Mouse (Mus musculus) liver, embryonic 16.5 days (tissue): ENCODE measurements around the gene Pum2. TPM values are rescaled to one million over a fixed set of nuclear protein-coding genes. Genes with fewer than 3 reads are reported as not detected.

Experiments
- ATAC-seq: fragments of 200-750 bp; cut with Nextera tagmentation; 2 replicates; pipeline ENCODE4 v1.8.0; 2017; ENCODE audit warnings: low read depth, mild to moderate bottlenecking, moderate number of reproducible peaks, moderate library complexity
- H3K27ac ChIP-seq: fragments of 300-500 bp; sonication (generic); 2 replicates; pipeline ENCODE4 v1.5.1; 2014; ENCODE audit warnings: mild to moderate bottlenecking, low read length
- H3K27me3 ChIP-seq: fragments of 300-500 bp; sonication (generic); 2 replicates; pipeline ENCODE4 v1.6.1; 2014; ENCODE audit warnings: low read depth, low read length, mixed read lengths; ENCODE audit not compliant: control insufficient read depth, insufficient read depth
- H3K36me3 ChIP-seq: fragments of 300-500 bp; sonication (generic); 2 replicates; pipeline ENCODE4 v1.6.1; 2014; ENCODE audit warnings: mild to moderate bottlenecking; ENCODE audit not compliant: control insufficient read depth, insufficient read depth
- H3K4me1 ChIP-seq: fragments of 300-500 bp; sonication (generic); 2 replicates; pipeline ENCODE4 v1.6.1; 2014; ENCODE audit warnings: low read depth, low read length, mixed read lengths; ENCODE audit not compliant: control insufficient read depth
- H3K4me2 ChIP-seq: fragments of 300-500 bp; sonication (generic); 2 replicates; pipeline ENCODE4 v1.6.1; 2014; ENCODE audit warnings: low read depth, low read length, mixed read lengths
- H3K4me3 ChIP-seq: fragments of 300-500 bp; sonication (generic); 2 replicates; pipeline ENCODE4 v1.5.1; 2014; ENCODE audit warnings: low read depth, mild to moderate bottlenecking, low read length
- H3K9ac ChIP-seq: fragments of 300-500 bp; sonication (generic); 2 replicates; pipeline ENCODE4 v1.6.1; 2014; ENCODE audit warnings: low read depth, low read length
- H3K9me3 ChIP-seq: fragments of 300-500 bp; sonication (generic); replicated peaks from 2 replicates; pipeline ENCODE4 v1.6.1; 2016; ENCODE audit warnings: low read length; ENCODE audit not compliant: control insufficient read depth
- WGBS: fragments of 180-500 bp; shearing (Covaris S2); extraction: QIAGEN DNeasy Blood & Tissue Kit; methylation state at CpG from one replicate; pipeline ENCODE4 v1.1.7; 2014; ENCODE audit not compliant: insufficient replicate concordance; 5-methylcytosine and 5-hydroxymethylcytosine counted together
- polyA plus RNA-seq: library from polyadenylated mRNA; unstranded; fragments of >200 nt; fragmentation: Nextera tagmentation; extraction: Ambion mirVana; gene quantifications from 2 replicates; pipeline ENCODE4 v1.2.1, GENCODE M21; 2015

Pum2 gene
- polyA plus RNA-seq, 1 experiment from 2014 or later, result 14.0 TPM

GRCm38 (mm10) chr12:8708876-8709275 is 34.9 kb downstream of the Pum2 start:
- H3K4me1 ChIP-seq, result no peaks in the 10 kb centered on the region
- WGBS, result 58% methylated on average over 2 of the region's 2 CpGs
- no peak overlapping the region for H3K27ac ChIP-seq
- no peak overlapping the region for H3K4me3 ChIP-seq
- peaks cover 17% of the 10 kb centered on the region for H3K36me3 ChIP-seq
- H3K9ac ChIP-seq, result no peak overlapping the region
- peak; percentile 58; the same call in 1 of the 2 replicates for ATAC-seq
- H3K4me2 ChIP-seq, result no peak overlapping the region
- H3K27me3 ChIP-seq, result no peaks in the 10 kb centered on the region
- no peaks in the 10 kb centered on the region for H3K9me3 ChIP-seq

- peaks cover 13% of the 10 kb centered on the region for H3K36me3 ChIP-seq
- no peaks in the 10 kb centered on the region for H3K9me3 ChIP-seq
- no peak overlapping the region for H3K4me3 ChIP-seq
- no peak overlapping the region for H3K4me2 ChIP-seq
- H3K9ac ChIP-seq, result no peak overlapping the region
- H3K27me3 ChIP-seq, result no peaks in the 10 kb centered on the region
- ATAC-seq, result no peak
- 83% methylated on average over 2 of the region's 2 CpGs for WGBS
- no peaks in the 10 kb centered on the region; the same call in 1 of the 2 replicates for H3K4me1 ChIP-seq
- H3K27ac ChIP-seq, result no peak overlapping the region
Measured at GRCm38 (mm10) chr12:8712665-8713064, 38.7 kb downstream of the Pum2 start.

- Histone ChIP-seq H3K9me3 (no peaks in the 10 kb centered on the region), H3K27me3 (no peaks in the 10 kb centered on the region), H3K9ac (no peak overlapping the region), H3K4me3 (no peak overlapping the region), H3K36me3 (peaks cover 7% of the 10 kb centered on the region), H3K4me1 (no peaks in the 10 kb centered on the region; the same call in 1 of the 2 replicates), H3K4me2 (no peak overlapping the region), H3K27ac (no peak overlapping the region)
- ATAC-seq, result peak; percentile 58; the same call in 1 of the 2 replicates
- WGBS, result 36% methylated on average over 1 of the region's 1 CpGs
Measured at GRCm38 (mm10) chr12:8716093-8716492, 42.2 kb downstream of the Pum2 start.

DNA sequence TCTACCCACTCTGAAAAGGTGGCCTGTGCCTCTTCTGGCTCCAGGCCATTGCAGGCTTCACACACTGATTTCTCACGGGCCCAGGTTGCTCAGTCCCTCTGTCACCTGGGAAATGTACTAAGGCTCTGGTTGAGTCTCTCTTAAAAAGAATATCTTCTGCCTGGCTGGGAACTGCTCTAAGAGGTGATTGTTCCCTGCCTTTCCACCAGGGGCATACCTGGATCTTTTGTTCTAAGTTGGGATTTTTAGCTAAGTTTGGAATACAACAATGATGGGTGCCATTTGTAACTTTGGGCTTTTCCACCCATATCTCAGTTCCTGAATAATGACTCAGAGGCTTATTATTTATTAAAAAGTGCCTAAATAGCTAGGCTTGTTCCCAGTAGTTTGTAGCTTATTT is 53.0 kb downstream of the Pum2 start:
- H3K27ac ChIP-seq, result no peak overlapping the region
- no peak overlapping the region for H3K9ac ChIP-seq
- no peak overlapping the region for H3K4me2 ChIP-seq
- no peaks in the 10 kb centered on the region for H3K4me1 ChIP-seq
- H3K36me3 ChIP-seq, result peaks cover 37% of the 10 kb centered on the region
- no peaks in the 10 kb centered on the region for H3K27me3 ChIP-seq
- 74% methylated on average over 1 of the region's 1 CpGs for WGBS
- no peak for ATAC-seq
- H3K4me3 ChIP-seq, result no peak overlapping the region
- H3K9me3 ChIP-seq, result no peaks in the 10 kb centered on the region

- Histone ChIP-seq H3K27ac (no peak overlapping the region), H3K4me3 (no peak overlapping the region), H3K4me1 (no peaks in the 10 kb centered on the region), H3K9ac (no peak overlapping the region), H3K36me3 (peaks cover 35% of the 10 kb centered on the region), H3K4me2 (no peak overlapping the region), H3K9me3 (no peaks in the 10 kb centered on the region), H3K27me3 (no peaks in the 10 kb centered on the region)
- 89% methylated on average over 2 of the region's 2 CpGs for WGBS
- ATAC-seq, result no peak
Measured at GRCm38 (mm10) chr12:8728739-8729138, 54.8 kb downstream of the Pum2 start.

GRCm38 (mm10) chr12:8753654-8754053 is 79.7 kb downstream of the Pum2 start:
- Histone ChIP-seq H3K9ac (no peak overlapping the region), H3K9me3 (no peaks in the 10 kb centered on the region), H3K36me3 (peaks cover 23% of the 10 kb centered on the region), H3K27ac (no peak overlapping the region), H3K27me3 (no peaks in the 10 kb centered on the region), H3K4me2 (no peak overlapping the region), H3K4me1 (no peaks in the 10 kb centered on the region), H3K4me3 (no peak overlapping the region)
- ATAC-seq, result no peak
- WGBS, result 86% methylated on average over 2 of the region's 2 CpGs

DNA sequence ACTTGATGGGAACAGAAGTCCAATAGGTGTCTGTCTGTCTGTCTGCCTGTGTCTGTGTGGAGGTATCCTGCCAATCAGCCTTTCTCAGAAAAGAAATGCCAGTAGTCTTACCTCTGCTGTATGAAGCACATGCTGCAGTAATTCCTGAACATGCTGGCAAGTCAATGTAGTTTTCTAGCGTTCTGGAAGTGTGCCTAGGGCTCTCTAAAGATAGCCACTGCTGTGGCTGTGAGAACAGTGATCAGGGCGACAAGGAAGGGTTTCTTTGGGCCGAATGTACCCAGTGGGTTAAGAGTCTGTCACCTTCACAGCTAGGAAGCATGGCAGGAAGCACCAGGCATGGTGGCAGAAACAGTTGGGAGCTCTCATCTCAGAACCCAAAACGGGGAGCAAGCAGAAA is 80.2 kb downstream of the Pum2 start:
- Histone ChIP-seq H3K27ac (no peak overlapping the region), H3K9me3 (no peaks in the 10 kb centered on the region), H3K9ac (no peak overlapping the region), H3K4me1 (no peaks in the 10 kb centered on the region), H3K36me3 (peaks cover 18% of the 10 kb centered on the region), H3K4me2 (no peak overlapping the region), H3K4me3 (no peak overlapping the region), H3K27me3 (no peaks in the 10 kb centered on the region)
- ATAC-seq, result no peak
- 69% methylated on average over 4 of the region's 4 CpGs for WGBS

- WGBS, result 92% methylated on average over 3 of the region's 3 CpGs
- no peak for ATAC-seq
Measured at GRCm38 (mm10) chr12:8758029-8758428, 84.1 kb downstream of the Pum2 start.

DNA sequence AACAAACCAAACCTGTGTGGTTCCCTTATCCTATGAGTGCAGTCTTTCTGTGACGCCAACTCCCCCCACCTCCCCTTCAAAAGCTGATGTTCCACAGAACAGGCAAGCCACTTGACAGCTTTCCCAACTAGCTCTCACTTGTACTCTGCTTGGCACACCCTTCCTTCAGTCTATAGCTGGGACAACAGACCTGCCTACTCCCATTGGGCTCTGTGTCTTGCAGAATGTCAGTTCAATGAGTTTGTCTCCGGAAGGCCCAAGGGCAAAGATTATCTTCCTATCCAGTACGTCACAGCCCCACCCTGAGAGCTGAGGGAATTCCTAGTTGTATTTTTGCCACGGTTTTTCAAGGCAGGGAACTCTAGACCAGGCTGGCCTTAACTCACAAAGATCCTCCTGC is 85.2 kb downstream of the Pum2 start:
- no peak overlapping the region for H3K4me3 ChIP-seq
- peaks cover under 1% of the 10 kb centered on the region; the same call in 1 of the 2 replicates for H3K36me3 ChIP-seq
- H3K4me1 ChIP-seq, result no peaks in the 10 kb centered on the region
- no peaks in the 10 kb centered on the region for H3K9me3 ChIP-seq
- no peak for ATAC-seq
- no peak overlapping the region for H3K9ac ChIP-seq
- H3K4me2 ChIP-seq, result no peak overlapping the region
- H3K27me3 ChIP-seq, result no peaks in the 10 kb centered on the region
- 50% methylated on average over 4 of the region's 4 CpGs for WGBS
- H3K27ac ChIP-seq, result no peak overlapping the region

More at GRCm38 (mm10) chr12:8758029-8758428, 84.1 kb downstream of the Pum2 start:
- Histone ChIP-seq H3K9me3 (no peaks in the 10 kb centered on the region), H3K27me3 (no peaks in the 10 kb centered on the region), H3K4me1 (no peaks in the 10 kb centered on the region), H3K4me3 (no peak overlapping the region), H3K4me2 (no peak overlapping the region), H3K36me3 (peaks cover 10% of the 10 kb centered on the region), H3K27ac (no peak overlapping the region), H3K9ac (no peak overlapping the region)
